Mouse (Mus musculus) heart, adult 2 months (tissue): ENCODE measurements around the gene Luc7l.

Source experiments
- CTCF ChIP-seq: fragments of 200-600 bp; IDR thresholded peaks from 2 replicates; pipeline ENCODE4 v1.8.1; 2022; ENCODE audit warnings: antibody characterized with exemption, mild to moderate bottlenecking, moderate library complexity
- EP300 ChIP-seq: fragments of 200-500 bp; IDR thresholded peaks from 2 replicates; pipeline ENCODE4 v1.6.1; 2011; ENCODE audit warnings: low read depth, low read length, control low read depth; ENCODE audit not compliant: insufficient read depth
- POLR2A ChIP-seq: fragments of 200-500 bp; IDR thresholded peaks from 2 replicates; pipeline ENCODE4 v1.6.1; 2011; ENCODE audit warnings: mild to moderate bottlenecking, low read depth, low read length, control low read depth; ENCODE audit not compliant: insufficient read depth

GRCm38 (mm10) chr17:26314291-26314690 is 61.6 kb downstream of the Luc7l start:
- TF ChIP-seq CTCF (peak; percentile 77), POLR2A (no peak), EP300 (peak; percentile 80)
